Mouse (Mus musculus): ENCODE data around the gene Ankrd2. TPM values are rescaled to one million over a fixed set of nuclear protein-coding genes. Genes with fewer than 3 reads are reported as not detected.

Ankrd2 gene
- polyA plus RNA-seq (2016; fragmentation: Nextera tagmentation; extraction: Ambion mirVana), result 0.11 and 0.20 TPM in 2 replicates

DNA sequence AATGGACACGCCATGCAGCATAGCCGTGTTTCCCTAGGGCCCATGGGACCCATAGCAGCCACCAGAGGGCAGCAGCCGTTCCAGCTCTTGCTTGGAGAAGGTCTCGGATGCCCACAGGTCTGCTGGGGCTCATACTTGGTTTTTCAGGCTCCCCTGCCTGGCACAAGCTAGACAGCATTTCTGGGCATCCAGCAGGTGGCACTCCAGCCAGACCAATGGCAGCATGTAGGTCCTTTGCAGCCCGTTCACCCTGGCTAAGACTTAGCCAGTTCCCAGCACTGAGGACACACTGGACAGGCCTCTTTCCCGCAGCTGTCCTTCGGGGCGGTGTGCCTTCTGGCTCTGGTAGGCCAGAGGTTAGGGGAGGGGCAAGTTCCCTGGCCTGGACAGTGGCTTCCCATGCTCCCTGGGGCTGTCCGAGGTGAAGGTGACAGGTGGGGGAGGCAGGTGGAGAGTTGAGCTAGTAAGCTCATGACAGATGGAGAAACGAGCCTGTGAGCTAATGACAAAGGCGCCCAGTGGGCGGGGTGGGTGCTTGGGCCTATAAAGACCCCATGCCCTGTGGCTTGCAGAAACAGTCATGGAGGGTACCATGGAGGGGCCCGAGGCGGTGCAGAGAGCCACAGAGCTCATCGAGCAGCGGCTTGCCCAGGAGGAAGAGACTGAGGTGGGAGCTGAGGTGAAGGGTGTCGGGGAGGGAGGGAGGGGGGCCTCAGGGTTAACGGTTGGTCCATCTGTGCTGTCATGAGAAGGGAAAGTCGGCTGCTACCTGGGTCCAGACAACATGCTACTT, at the start of gene Ankrd2:
Gene Ankrd2 (plus strand): TSS at position 545 of the 793 bp plus-strand sequence.
- Histone ChIP-seq H3K4me3 (no peak within 1 kb of the TSS), H3K27me3 (replicated peaks) (peaks cover 28% of the 10 kb centered on the region), H3K4me1 (peaks cover 20% of the 10 kb centered on the region), H3K9me3 (replicated peaks) (no peaks in the 10 kb centered on the region), H3K36me3 (peaks cover 5% of the 10 kb centered on the region; the same call in 1 of the 2 replicates), H3K27ac (no peak within 1 kb of the TSS), H3K9ac (no peak within 1 kb of the TSS; the same call in 1 of the 2 replicates), H3K4me2 (no peak within 1 kb of the TSS)
- 69% methylated on average over 19 of the region's 19 CpGs for WGBS (ENCODE audit: insufficient replicate concordance)
- ATAC-seq, result peak; percentile 51; the same call in 1 of the 2 replicates

DNA sequence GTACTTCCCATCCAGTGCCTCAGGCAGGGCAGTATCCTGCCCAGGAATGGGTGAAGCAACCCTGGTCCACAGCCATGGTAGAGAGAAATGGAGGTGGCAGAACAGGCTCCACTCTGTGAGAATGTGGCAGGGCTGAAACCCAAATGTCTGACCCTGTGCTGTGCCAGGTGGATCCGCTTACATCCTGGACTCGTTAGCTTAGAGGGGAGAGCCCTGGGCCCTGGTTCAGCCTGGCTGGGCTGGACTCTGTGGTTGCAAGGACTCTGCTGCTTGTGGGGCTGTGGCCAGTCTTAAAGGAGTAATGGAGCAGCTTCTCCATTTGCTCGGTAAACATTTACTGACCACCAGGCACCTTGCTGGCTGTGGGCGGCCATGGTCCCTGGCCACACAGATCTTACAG, 48.6 kb upstream of the Ankrd2 start:
- H3K27me3 ChIP-seq (replicated peaks), result peaks cover 18% of the 10 kb centered on the region
- no peaks in the 10 kb centered on the region for H3K9me3 ChIP-seq (replicated peaks)
- no peak for ATAC-seq
- H3K4me1 ChIP-seq, result peaks cover 28% of the 10 kb centered on the region
- WGBS (ENCODE audit: insufficient replicate concordance), result 76% methylated on average over 4 of the region's 4 CpGs
- no peak overlapping the region for H3K4me3 ChIP-seq
- no peak overlapping the region for H3K27ac ChIP-seq
- H3K9ac ChIP-seq, result no peak overlapping the region
- no peak overlapping the region for H3K4me2 ChIP-seq
- H3K36me3 ChIP-seq, result no peaks in the 10 kb centered on the region

DNA sequence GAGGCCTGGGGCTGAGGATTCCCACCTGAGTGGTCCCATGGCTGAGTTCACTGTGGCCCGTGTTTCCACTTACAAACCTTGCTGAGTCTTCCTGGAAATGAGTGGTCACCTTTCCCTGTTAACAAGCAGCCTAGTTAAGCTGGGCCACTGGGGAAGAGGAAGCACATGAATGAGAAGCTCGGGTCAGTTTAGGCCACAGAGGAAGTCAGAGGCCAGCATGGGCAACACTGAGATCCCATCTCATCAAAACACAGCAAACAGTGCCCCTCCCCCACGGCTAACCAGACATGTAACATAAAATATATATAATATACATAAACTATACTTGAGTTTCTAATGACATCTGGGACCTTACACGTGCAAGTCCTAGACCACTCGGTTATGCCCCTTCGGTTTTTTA, 46.0 kb upstream of the Ankrd2 start:
- Histone ChIP-seq H3K36me3 (no peaks in the 10 kb centered on the region), H3K4me1 (peaks cover 25% of the 10 kb centered on the region), H3K4me3 (no peak overlapping the region), H3K9me3 (replicated peaks) (no peaks in the 10 kb centered on the region), H3K4me2 (no peak overlapping the region), H3K27ac (no peak overlapping the region), H3K9ac (no peak overlapping the region), H3K27me3 (replicated peaks) (no peaks in the 10 kb centered on the region; the same call in 1 of the 2 replicates)
- ATAC-seq, result no peak
- 44% methylated on average over 6 of the region's 6 CpGs for WGBS (ENCODE audit: insufficient replicate concordance)

DNA sequence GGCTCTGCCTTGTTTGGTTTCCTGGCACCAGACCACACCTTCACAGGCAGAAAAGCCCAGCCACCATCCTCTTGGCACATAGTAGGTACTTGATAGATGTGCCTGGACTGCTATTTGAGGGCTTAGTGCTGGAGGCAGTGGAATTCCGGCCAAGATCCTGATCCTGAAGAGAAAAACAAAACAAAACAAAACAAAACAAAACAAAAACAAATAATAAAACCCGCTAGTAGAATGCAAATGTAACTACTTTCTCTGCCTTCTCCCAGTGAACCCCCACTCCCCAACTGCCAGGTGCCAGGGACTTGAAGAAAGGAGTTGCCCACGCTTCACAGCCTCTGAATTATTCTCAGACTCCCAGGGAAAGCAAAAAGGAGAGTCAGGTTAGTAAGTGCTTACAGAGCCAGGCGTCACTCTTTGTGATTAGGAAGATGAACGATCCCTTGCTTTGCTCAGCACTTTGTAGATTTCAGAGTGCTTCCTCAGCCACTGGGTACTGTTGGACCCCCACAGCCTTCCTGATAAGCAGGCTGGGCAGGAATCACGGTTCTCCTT, 43.8 kb upstream of the Ankrd2 start:
- no peak overlapping the region for H3K4me3 ChIP-seq
- no peak for ATAC-seq
- no peak overlapping the region for H3K4me2 ChIP-seq
- no peaks in the 10 kb centered on the region for H3K27me3 ChIP-seq (replicated peaks)
- H3K9ac ChIP-seq, result no peak overlapping the region
- H3K9me3 ChIP-seq (replicated peaks), result no peaks in the 10 kb centered on the region
- H3K27ac ChIP-seq, result no peak overlapping the region
- H3K4me1 ChIP-seq, result peaks cover 25% of the 10 kb centered on the region
- H3K36me3 ChIP-seq, result no peaks in the 10 kb centered on the region
- WGBS (ENCODE audit: insufficient replicate concordance), result 35% methylated on average over 6 of the region's 6 CpGs

DNA sequence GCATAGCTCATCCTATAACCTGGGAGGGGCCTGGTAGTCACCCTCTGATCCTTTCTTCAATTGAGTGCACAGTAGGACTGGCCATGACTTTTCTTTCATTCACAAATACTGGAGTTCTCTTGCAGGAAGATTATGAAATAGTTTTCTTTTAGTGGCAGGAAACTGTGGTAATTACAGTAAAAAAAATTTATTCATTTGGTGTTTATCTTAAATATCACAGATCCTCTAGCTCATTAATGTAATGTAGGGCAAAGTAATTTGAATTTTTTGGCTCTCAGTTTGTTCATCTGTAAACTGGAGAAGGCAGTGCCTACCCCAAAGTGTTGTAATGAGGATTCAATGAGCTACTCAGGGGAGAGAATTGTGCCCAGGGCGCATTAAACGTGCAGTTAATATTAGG, 42.8 kb upstream of the Ankrd2 start:
- H3K4me2 ChIP-seq, result no peak overlapping the region
- H3K4me3 ChIP-seq, result no peak overlapping the region
- WGBS (ENCODE audit: insufficient replicate concordance), result 59% methylated on average over 2 of the region's 2 CpGs
- H3K36me3 ChIP-seq, result no peaks in the 10 kb centered on the region
- H3K4me1 ChIP-seq, result peaks cover 25% of the 10 kb centered on the region
- no peak for ATAC-seq
- H3K9ac ChIP-seq, result no peak overlapping the region
- H3K27ac ChIP-seq, result no peak overlapping the region
- H3K9me3 ChIP-seq (replicated peaks), result no peaks in the 10 kb centered on the region
- no peaks in the 10 kb centered on the region for H3K27me3 ChIP-seq (replicated peaks)

DNA sequence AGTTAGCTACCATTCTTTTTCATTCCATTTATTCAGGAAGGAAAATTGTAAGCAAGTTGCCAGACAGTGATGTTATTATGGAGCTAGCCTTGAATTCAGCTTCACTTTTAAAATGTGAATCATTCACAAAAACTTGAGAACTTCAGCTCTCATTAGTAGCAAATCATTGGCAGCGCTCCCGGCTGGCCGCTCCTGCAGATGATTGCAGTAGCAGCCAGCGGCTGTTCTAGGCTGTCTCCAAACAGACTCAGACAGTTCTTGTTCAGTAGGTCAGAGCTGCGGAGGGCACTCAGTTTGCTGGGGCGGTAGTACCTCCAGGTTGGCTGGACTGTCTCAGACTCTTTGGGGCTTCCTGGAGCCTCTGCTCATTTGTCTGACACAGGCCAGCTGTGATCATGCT, 42.3 kb upstream of the Ankrd2 start:
- no peak overlapping the region for H3K4me2 ChIP-seq
- no peaks in the 10 kb centered on the region for H3K9me3 ChIP-seq (replicated peaks)
- peaks cover 25% of the 10 kb centered on the region for H3K4me1 ChIP-seq
- no peak for ATAC-seq
- no peak overlapping the region for H3K9ac ChIP-seq
- no peaks in the 10 kb centered on the region for H3K27me3 ChIP-seq (replicated peaks)
- H3K4me3 ChIP-seq, result no peak overlapping the region
- no peaks in the 10 kb centered on the region for H3K36me3 ChIP-seq
- WGBS (ENCODE audit: insufficient replicate concordance), result 85% methylated on average over 6 of the region's 6 CpGs
- H3K27ac ChIP-seq, result no peak overlapping the region

DNA sequence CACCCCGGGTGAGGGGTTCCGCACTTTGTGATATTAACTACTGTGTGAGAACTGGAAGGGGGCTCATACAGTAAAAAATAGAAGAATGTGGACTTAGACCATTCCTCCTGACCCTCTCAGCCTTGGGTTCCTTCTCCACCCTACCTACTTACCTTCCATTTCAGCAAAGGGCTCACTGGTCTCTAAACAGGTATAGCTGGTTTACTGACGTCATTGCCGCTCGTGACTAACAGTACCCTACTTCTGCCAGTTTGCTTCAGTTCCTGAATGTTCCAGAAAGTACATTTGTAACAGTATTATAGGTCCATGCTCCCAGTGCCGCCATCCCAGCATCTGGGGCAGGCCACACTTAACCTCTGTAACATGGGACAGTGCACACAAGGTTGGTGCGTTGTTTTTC, 41.8 kb upstream of the Ankrd2 start:
- Histone ChIP-seq H3K27me3 (replicated peaks) (no peaks in the 10 kb centered on the region), H3K4me3 (no peak overlapping the region), H3K9ac (no peak overlapping the region), H3K27ac (no peak overlapping the region), H3K36me3 (no peaks in the 10 kb centered on the region), H3K4me1 (peaks cover 26% of the 10 kb centered on the region), H3K4me2 (no peak overlapping the region), H3K9me3 (replicated peaks) (no peaks in the 10 kb centered on the region)
- ATAC-seq, result no peak
- WGBS (ENCODE audit: insufficient replicate concordance), result 84% methylated on average over 7 of the region's 7 CpGs

DNA sequence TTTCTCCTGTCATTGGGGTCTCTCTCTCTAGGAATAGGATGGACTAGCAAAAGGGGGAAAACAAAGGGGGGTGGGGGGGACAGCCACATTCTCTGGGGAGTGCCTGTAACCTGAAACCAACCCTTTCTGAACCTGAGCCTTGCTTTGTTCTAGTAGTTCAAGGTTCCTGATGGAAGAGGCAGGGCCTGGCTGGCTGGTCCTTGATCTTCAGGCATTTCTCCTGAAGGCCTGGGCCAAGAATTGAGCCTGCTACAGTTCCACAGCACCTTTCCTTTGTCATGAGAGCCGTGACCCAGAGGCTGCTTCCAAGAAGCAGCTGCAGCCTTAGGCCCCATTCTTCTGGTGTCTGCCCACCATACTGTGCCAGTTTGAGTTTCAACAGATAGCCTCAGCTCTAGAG, 40.3 kb upstream of the Ankrd2 start:
- no peak overlapping the region for H3K9ac ChIP-seq
- H3K27me3 ChIP-seq (replicated peaks), result no peaks in the 10 kb centered on the region
- no peaks in the 10 kb centered on the region for H3K36me3 ChIP-seq
- H3K27ac ChIP-seq, result no peak overlapping the region
- no peaks in the 10 kb centered on the region for H3K9me3 ChIP-seq (replicated peaks)
- ATAC-seq, result no peak
- peaks cover 28% of the 10 kb centered on the region for H3K4me1 ChIP-seq
- WGBS (ENCODE audit: insufficient replicate concordance), result 76% methylated on average over 1 of the region's 1 CpGs
- no peak overlapping the region for H3K4me2 ChIP-seq
- H3K4me3 ChIP-seq, result no peak overlapping the region

DNA sequence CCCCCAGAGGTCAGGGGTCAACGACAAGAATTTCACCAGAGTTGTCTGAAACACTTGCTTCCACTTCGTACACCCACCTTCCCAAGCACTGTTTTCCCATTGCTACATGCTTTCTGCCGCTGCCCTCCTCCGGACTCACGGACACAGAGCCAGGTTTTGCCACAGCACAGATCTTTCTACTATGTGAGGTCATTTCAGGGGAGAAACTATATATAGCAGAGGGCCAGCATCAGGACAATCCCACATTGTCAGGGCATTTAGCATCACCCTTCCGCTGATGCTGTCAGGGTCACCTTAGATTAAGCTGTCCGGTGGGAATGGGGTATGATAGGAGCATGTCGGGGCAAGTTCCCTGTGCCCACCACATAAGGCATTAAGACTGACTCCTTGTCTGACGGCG, 38.7 kb upstream of the Ankrd2 start:
- Histone ChIP-seq H3K27me3 (replicated peaks) (no peaks in the 10 kb centered on the region), H3K27ac (no peak overlapping the region), H3K4me3 (no peak overlapping the region), H3K36me3 (no peaks in the 10 kb centered on the region), H3K4me2 (no peak overlapping the region), H3K9ac (no peak overlapping the region), H3K4me1 (peaks cover 33% of the 10 kb centered on the region), H3K9me3 (replicated peaks) (no peaks in the 10 kb centered on the region)
- 80% methylated on average over 10 of the region's 10 CpGs for WGBS (ENCODE audit: insufficient replicate concordance)
- ATAC-seq, result no peak

DNA sequence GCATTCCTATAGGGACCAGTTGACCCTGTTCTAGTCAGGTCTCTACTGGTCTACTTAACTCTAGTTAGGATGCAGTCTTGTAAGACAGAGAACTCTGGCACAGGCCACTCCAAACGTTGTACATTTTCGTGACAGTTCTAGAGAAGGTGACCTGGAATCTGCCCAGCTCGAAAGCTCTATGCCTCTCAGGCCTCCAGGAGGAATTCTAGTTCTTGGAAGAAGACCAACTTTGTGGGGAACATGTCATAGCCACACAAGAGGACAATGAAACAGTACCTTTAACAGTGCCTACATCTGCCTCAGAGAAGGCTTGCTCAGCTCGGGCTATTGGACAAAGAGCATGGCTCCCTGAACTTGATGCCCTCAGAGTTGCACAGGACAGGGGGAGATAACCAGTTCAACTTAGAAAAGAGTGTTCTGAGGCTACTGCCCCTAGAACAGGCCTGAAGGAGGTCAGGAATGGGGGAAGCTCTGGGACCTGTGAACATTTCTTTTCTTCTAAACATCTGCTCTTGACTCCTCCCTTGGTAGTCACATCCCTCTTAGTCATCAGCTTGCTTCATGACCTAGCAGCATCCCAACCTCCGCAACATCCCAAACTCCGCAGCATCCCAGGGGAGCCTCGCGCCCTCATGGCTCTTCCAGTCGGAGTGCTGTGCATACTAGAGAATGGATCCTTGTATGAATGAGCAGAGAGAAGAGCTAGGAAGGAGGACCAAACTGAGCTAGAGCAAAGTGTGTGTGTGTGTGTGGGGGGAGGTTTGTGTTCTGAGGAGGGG, 36.8 kb upstream of the Ankrd2 start:
- Histone ChIP-seq H3K4me1 (peaks cover 26% of the 10 kb centered on the region), H3K36me3 (no peaks in the 10 kb centered on the region), H3K4me2 (no peak overlapping the region), H3K27ac (no peak overlapping the region), H3K9ac (no peak overlapping the region), H3K4me3 (no peak overlapping the region), H3K9me3 (replicated peaks) (no peaks in the 10 kb centered on the region), H3K27me3 (replicated peaks) (no peaks in the 10 kb centered on the region)
- WGBS (ENCODE audit: insufficient replicate concordance), result 73% methylated on average over 9 of the region's 9 CpGs
- no peak for ATAC-seq

DNA sequence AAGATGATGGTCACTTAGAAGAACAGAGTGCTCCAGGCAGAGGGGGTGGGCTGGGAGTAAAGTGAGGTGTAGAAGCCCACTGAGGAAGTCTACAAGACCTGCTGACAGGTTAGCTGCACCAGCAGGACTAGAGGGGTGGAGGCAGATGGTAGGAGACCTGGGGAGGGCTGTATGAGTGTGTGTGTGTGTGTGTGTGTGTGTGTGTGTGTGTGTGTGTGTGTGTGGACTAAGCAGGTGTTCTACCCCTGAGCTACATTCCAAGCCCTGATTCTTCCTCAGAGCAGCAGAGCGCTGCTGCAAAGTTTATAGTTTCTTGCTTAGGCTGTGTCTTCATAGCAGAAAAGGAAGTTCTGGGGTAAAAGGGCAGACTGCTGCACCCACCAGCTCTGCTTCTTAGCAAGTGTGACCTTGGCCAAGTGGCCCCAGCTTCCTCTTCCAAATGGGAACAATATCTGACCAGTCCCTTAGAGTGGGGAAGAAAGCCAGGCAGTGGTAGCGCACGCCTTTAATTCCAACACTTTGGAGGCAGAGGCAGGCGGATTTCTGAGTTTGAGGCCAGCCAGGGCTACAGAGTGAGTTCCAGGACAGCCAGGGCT, 36.0 kb upstream of the Ankrd2 start:
- Histone ChIP-seq H3K27ac (no peak overlapping the region; the same call in 1 of the 2 replicates), H3K9ac (no peak overlapping the region), H3K4me1 (peaks cover 28% of the 10 kb centered on the region)

More for the DNA sequence above, 36.0 kb upstream of the Ankrd2 start:
- Histone ChIP-seq H3K4me3 (no peak overlapping the region), H3K27me3 (replicated peaks) (no peaks in the 10 kb centered on the region), H3K4me2 (no peak overlapping the region), H3K9me3 (replicated peaks) (no peaks in the 10 kb centered on the region), H3K36me3 (no peaks in the 10 kb centered on the region)
- 48% methylated on average over 4 of the region's 4 CpGs for WGBS (ENCODE audit: insufficient replicate concordance)
- no peak for ATAC-seq

Measured in liver, embryonic 12.5 days (tissue).